Mouse (Mus musculus): ENCODE results near the gene Cdk20. TPM values are rescaled to one million over a fixed set of nuclear protein-coding genes. Genes with fewer than 3 reads are reported as not detected.
"Not testable (repeated sequence)": the region's sequence is repeated elsewhere in the genome, so short reads cannot be mapped to it uniquely, and the experiment has no call there.

The Cdk20 gene
- polyA plus RNA-seq, 2 experiments from 2014 or later = 3.7 to 3.8 TPM

DNA sequence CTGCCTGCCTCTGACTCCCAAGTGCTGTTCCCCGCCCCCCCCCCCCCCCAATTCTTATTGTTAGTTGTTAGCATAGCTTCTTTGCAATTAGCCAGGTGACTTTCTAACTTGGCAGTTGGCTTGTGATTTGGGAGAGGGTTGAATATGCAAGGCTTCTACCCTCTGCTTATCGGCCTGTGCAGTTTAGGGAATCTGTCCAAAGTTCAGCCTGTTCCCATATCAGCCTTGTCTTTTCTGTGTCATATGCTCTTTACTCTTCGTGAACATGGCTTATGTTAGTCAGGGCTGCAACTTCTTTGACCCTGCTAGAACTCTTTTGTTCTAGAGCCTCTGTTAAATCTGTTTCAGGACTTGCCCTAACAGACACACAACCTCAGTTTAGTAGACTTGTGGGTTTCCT is 7.8 kb upstream of the Cdk20 start:
- ATAC-seq = no peak

DNA sequence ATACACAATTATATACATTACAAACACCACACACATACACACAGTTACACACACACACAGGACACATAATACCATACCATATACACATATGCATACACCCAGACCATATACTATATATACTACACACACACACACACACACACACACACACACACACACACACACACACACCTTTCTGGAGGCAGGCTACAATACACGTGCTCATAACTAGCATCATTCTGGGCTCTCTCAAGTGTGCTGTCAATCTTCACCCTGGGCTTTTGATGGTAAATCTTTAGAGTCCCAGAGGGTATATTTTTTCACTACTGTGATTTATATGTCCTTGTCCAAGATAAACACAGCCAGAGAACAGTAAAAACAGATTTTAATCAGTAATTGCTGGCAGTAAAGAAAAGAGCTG is 6.8 kb upstream of the Cdk20 start:
- ATAC-seq = no peak

DNA sequence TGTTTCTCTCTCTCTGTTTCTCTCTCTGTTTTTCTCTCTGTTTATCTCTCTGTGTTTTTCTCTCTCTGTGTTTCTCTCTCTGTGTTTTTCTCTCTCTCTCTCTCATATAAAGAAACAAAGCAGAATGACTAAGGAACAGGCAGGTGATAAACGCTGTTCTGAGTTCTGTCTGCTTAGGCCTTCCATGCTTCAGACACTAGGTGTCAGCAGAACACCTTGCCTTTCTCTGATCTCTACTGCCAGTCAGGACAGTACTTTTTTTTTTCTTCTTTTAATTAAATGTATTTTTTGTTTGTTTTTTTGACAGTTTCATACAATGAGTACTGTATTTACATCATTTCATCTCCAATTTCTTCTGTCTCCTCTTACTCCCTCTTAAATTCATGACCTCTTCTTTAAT is 2.8 kb upstream of the Cdk20 start:
- ATAC-seq = no peak

GRCm38 (mm10) chr13:64437801-64438200 is 5.7 kb downstream of the Cdk20 start:
- no peak for ATAC-seq

- peak; percentile 82 for ATAC-seq
Observed at GRCm38 (mm10) chr13:64438863-64439452, 6.8 kb downstream of the Cdk20 start.

DNA sequence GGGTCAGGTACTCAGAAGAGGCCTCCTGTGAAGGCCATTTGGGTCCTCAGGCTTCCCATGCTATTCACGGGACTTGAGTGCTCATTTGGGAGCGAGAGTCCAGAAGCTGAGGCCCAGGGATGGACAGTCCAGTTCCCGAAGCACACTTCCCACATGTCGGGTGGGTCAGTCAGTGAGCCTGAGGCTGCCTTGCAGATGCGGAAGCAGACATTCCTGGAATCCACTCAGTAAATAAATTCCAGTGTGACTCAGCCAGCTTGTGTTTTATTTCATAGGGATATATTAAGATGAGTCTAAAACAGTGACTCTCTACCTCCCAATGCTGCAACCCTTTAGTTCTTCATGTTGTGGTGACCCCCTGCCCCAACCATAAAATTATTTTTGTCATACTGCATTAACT is 7.4 kb downstream of the Cdk20 start:
- ATAC-seq = no peak

DNA sequence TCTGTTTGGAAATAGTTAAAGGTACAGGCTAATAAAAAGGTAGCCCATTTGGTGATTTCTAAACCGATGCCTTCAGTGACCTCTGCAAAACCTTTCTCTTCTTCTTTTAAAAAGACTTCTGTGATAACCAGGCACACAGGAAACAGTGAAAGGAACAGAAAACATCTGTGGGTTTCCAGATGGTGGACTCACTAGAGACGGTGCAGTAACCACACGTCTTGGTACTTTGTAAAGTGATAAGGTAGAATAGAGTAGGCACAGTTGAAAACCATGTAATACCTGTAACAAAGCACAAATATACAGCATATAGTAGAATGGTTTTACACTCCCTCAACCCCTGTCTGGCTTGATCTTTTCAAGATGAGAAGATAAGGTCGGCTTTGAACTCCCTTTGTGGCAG is 8.5 kb downstream of the Cdk20 start:
- ATAC-seq = no peak

- no peak for ATAC-seq
Observed at GRCm38 (mm10) chr13:64443263-64443894, 11.3 kb downstream of the Cdk20 start.

DNA sequence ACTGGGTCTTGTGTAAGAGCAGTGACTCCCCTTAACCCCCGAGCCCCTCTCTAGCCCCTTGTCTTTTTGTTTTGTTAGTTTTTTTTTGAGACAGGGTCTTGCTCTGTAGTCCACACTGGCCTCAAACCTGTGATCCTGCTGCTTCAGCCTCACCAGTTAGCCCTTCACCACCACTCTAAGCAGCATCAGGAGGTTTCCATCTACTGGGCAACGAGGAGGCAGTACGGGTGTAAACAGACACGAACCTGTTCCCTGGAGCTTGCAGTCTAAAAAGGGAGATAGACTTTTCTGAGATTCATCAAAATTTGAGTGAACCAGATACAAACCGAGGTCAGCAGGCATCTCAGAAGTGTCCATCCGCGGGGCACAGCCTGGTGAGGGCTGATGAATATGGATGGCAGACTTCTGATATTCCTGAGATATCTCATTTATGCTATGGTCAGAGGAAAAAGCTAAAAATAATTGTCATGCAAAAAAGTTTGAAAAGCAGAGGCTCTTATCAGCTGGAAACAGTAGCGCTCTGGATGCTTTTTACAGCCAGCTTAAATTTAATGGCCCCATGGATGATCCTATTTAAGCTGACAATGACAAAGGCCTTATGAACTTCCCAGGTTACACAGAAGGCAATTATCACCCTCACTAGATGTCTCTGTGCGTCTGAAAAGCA is 13.3 kb downstream of the Cdk20 start:
- no peak for ATAC-seq

DNA sequence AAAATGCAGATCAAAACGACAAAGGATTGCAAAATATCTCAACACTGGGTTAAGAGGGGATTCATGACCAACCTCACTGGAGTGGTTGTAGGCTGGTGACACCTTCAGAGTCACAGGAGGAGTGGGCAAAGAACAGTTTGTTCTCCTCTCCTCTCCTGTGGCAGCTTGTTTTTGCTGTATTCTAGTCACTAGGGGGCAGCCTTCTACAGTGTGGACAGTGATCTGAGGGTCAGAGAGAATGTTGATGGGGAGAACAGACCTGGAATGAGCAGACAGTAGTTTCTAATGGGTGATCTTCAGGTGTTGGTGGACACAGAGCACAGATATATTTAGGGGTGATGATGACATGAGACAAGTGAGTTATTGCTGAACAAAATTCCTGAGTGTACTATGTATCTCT is 15.8 kb downstream of the Cdk20 start:
- ATAC-seq = no peak

- ATAC-seq = no peak
Observed at GRCm38 (mm10) chr13:64448729-64449128, 16.6 kb downstream of the Cdk20 start.

GRCm38 (mm10) chr13:64450001-64450794 is 18.1 kb downstream of the Cdk20 start:
- ATAC-seq = no peak

DNA sequence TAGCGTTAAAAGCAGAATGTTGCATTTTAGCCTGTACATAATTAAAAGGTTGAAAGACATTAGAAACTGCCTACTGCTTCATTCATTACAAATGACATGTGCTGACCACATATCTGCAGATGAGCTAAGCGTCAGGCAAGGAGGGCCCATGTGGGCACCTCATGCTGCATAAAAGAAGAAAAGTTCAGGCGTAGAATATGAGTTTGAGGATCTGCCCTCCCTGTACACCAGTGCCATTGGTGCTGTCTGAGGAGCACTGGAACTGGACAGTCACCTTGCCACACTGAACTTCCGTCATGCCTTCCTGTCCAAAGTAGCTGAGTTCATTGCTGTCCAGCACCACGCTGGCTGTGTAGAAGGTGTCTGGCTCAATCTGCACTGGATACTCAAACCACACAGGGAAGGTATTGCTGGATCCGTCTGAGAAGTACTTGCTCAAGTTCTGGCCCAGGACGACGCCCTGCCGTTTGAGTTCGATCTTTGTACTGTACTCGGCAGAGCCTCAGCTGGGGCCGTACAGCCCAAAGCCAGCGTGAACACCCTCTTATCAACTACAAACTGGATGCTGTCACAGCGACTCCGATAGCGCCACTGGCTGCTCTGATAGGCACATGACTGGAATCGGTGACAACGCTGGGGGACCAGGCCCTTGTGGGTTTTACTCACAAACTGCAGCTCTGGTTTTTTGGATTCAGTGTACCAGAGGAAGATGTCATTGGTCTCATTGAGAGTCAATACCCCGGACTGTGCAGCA is 25.3 kb downstream of the Cdk20 start:
- ATAC-seq = not testable (repeated sequence)

DNA sequence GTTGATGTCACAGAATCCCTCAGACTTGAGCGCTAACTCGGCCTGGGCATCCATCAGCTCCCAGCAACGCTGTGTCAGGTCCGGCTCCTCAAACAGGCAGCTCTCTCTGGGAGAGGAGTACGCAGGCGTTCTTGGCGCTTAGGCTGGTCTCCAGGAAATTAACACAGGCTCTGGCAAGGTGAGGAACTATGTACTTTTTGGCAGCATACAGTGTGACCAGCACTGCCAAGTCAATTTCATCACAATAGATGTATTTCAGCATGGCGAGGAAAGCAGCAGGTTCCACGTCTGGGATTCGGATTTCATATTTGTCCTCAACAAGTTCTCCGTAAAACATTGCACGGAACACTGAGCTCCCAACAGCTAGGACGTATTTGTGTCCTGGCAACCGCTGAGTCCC is 26.1 kb downstream of the Cdk20 start:
- ATAC-seq = no peak

GRCm38 (mm10) chr13:64462581-64462980 is 30.5 kb downstream of the Cdk20 start:
- no peak for ATAC-seq

- no peak for ATAC-seq
Observed at GRCm38 (mm10) chr13:64465166-64465565, 33.1 kb downstream of the Cdk20 start.

- ATAC-seq = no peak
Observed at GRCm38 (mm10) chr13:64467886-64468285, 35.8 kb downstream of the Cdk20 start.

GRCm38 (mm10) chr13:64477968-64478367 is 45.9 kb downstream of the Cdk20 start:
- no peak for ATAC-seq

- ATAC-seq = no peak
Observed at GRCm38 (mm10) chr13:64479960-64480359, 47.8 kb downstream of the Cdk20 start.

DNA sequence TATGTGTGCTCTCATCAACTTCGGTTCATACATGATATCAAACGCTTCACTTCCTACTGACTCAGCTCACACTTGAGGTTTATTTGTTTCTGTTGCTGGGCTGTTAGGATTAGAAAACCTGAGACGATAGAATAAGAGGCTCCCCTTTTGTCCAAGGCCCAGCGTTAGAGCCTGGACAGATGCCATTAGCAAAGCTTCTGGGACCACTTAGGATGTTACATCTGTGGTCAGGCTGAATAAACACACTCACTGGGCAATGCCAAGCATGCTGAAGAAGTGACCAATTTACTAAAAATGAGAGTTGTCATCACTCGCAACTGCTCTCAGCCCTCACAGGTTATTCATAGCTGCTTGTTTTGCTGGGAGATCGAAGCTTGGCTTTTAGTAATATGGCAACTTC is 57.8 kb downstream of the Cdk20 start:
- ATAC-seq = no peak
